Mouse (Mus musculus): Measurements from ENCODE around the gene Siah2. TPM values are rescaled to one million over a fixed set of nuclear protein-coding genes. Genes with fewer than 3 reads are reported as not detected.

The Siah2 gene
- 10 to 100 TPM; 18.8 to 20.2 TPM for total RNA-seq (2021)
- long read RNA-seq, experiment 1, transcript Siah2-201 (2 exons, 2,511 nt) = major isoform, 32 of 35 reads
- long read RNA-seq, experiment 1, partial matches to known transcripts = 0 of 35 reads
- long read RNA-seq, experiment 1, other reads (novel, unspliced or antisense) = 3 of 35 reads
- long read RNA-seq, experiment 2, transcript Siah2-201 (2 exons, 2,511 nt) = major isoform, 38 of 40 reads
- long read RNA-seq, experiment 2, partial matches to known transcripts = 2 of 40 reads
- long read RNA-seq, experiment 2, other reads (novel, unspliced or antisense) = 0 of 40 reads

DNA sequence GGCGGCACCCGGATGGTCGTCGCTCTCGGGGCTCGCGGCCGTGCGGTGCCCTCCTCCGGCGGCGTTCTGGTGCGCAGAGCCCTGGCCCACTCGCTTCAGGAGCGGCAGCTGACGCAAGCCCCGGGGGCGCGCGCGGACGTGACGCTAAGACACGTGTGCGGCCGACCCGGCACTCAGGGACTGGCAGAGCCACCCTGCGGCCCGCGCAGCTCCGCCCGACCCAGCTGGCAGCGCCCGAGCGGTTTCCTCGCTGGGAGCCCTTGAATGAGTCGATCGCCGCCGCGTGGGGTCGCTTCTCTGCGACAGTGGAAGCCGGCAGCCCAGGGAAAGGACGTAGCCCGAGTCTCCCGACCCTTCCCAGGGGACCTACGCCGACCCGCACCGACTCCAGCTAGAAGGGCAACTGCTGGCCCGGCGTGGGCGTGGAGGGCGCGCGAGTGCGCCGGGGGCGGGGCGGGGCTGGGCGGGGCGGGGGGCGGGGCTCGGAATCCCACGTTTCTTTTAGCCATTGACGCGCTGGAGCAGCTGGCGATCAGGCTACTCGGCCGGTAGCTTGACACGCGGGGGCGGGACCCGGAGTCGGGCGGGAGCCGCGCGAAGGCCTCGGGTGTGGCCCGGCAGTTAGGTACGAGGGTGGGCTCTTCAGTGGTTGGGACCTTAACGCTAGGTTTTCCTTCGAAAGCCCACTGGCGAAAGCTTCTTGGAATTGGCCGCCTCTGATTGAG is at the start of gene Siah2:
Gene Siah2 (minus strand): TSS at position 404 of the 725 bp plus-strand sequence.
- DNase-seq (ENCODE audit: low spot score in 2 of 2) = peak; percentile 95 to 96

- no peak for DNase-seq (ENCODE audit: low spot score in 2 of 2)
Measured at GRCm38 (mm10) chr3:58739536-58739935, 47.3 kb upstream of the Siah2 start.

DNA sequence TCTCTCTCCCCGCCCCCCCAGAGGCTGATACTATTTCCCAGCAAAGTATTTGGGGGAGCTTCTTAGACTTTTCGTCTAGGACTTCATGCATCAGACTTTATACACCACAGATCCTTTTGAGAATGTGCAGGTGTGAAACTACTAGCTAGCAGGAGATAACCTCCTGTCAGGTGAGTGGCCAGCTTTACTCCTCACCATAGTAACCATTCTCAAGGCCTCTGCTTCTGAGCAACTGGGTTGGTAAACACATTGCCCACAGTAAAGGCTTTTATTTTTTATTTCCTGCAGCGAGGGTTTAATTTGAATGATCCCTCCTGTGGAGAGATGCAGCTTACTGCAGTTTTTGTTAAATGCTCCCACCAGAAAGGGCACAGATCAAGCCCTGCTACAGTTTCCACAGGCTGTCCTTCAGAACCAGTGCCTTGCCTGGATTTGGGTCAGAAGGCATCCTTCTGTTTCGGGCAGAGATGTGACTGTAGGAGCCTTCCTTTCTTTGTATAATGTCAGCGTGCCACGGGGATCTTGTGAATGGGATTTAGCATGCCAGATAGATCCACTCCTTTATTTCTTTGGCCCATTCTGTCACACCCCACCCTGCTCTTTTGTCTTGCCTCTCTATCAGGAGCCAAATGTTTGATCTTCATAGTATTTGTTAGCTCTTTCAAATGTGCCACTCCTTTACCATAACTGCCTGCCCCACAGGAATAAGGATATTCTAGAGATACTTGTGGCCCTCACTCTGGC is 46.3 kb upstream of the Siah2 start:
- DNase-seq (ENCODE audit: low spot score in 2 of 2) = no peak

GRCm38 (mm10) chr3:58731520-58731919 is 39.3 kb upstream of the Siah2 start:
- DNase-seq (ENCODE audit: low spot score in 2 of 2) = no peak

- DNase-seq (ENCODE audit: low spot score in 2 of 2) = no peak
Measured at GRCm38 (mm10) chr3:58730580-58730979, 38.4 kb upstream of the Siah2 start.

DNA sequence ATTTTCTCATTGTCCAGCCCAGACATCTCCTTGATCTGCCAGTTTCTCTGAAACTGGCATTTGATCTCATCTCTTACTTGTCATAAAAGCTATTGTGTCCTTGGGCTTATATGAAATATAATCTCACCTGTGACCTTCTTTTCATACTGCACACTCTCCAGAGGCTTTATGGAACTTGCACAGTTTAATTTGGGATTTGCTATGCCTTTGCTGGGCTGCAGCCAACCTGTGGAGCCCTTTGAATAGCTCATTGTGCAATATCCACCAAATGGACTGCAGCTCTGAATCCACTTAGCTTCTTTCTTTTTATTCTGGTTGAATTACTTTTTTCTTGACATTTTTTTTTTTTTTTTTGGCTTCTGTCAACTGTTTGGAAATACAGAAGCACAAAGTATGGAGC is 37.3 kb upstream of the Siah2 start:
- DNase-seq (ENCODE audit: low spot score in 2 of 2) = no peak

GRCm38 (mm10) chr3:58727601-58728000 is 35.4 kb upstream of the Siah2 start:
- no peak for DNase-seq (ENCODE audit: low spot score in 2 of 2)

- DNase-seq (ENCODE audit: low spot score in 2 of 2) = peak in 1 of 2 experiments; percentile 26
Measured at GRCm38 (mm10) chr3:58727012-58727411, 34.8 kb upstream of the Siah2 start.

DNA sequence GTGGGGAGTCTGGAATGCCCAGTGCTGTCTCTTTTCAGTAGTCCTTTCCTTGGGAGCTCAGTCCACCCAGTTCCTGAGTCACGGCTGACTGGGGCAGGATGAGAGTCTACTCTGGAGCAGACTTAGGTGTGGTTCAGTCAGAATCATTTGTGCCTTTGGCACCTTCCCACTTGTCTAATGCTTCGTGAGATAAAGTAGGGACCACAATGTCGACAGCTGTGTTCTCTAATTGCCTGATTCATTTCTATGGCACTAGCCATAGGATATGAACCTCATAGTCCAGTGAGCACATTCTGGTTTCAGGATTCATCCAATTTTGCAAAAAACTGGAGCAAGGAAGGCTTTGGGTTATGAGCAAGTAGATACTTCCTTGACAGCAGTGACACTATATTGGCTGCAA is 34.2 kb upstream of the Siah2 start:
- no peak for DNase-seq (ENCODE audit: low spot score in 2 of 2)

DNA sequence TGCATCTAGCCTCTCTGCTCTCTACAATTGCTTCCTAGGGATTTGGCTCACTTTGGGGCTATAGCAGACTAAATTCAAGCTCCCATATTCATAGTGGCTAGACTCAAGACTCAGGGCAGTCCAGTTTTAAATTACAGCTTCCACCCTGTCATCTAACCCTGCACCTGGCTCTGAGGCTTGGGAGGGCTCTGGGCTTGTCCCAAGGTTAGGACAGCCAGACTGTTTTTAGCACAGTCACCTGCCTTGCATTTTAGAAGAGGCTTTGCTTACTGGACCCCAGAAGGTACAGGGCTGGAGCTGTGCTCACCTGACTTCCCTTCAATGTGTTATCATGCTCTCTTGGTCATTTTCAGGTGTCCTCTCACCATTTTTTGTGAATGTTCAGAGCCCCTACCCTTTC is 32.6 kb upstream of the Siah2 start:
- DNase-seq (ENCODE audit: low spot score in 2 of 2) = no peak

DNA sequence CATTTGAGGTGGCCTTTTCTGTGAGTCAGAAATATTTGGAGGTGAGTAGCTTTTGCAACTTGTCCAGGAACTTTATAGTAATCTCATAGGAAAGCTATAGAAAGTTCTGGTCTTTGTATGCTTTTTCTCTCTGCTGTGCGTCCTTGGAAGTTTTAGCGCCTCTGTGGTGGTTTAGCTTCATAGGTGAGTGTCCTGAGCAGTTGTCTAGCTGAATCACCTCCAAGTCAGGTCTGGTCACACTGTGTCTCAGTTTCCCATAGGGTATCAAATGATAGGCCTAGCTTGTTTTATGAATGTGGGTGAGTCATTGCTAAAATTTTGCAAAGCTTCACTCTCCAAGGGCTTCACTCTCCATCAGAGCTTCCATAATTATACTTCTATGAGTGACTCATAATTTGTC is 31.5 kb upstream of the Siah2 start:
- no peak for DNase-seq (ENCODE audit: low spot score in 2 of 2)

DNA sequence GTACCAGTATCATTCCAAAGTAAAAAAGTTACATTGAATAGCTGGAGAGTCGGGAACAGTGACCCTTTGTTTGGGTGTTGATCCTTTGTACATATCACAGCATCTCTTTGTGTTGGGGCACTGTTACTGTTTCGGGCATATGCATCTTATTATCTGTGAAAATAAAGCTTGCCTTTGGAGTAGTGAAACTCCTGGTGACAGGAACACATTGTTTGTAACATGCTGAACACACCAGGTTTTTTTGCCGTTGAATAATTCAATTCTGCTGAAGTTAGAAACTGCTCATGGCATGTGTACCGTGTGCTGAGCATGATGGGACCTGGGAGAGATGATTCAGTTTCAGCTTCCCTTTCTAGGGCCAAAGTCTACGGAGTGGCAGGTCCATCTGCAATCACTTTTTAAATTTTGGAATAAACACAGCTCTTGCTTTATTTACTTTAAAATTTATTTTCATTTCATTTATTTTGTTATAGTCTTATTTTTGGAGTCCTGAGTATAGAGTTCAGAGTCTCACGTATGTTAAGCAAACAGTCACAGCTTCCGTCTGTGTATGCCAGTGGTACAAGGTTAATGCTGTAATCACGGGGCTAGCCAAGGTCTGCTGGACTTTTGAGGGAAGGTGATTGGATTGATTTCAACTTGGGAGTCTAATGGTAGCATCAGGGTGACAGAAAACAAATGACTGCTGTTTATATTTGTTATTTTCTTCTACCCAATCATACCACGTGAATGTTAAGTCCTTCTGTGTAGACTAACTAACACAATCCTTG is 27.4 kb upstream of the Siah2 start:
- DNase-seq (ENCODE audit: low spot score in 2 of 2) = peak in 1 of 2 experiments; percentile 30

DNA sequence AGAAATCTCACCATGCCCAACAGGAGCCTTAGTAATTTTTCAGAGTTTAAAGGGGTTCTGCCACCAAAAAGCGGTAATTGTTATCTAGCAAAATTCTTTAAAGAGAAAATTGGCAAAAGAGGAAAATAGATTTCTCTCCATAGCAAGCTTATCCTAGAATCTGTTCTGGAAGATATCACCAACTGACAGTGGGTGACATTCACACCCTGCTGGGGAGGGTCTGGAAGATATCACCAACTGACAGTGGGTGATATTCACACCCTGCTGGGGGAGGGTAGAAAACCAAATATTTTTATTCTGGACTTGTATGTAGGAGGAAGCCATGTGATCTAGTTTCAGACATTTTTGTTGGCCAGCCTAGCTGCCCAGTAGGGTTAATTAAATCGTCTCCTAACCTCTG is 24.5 kb upstream of the Siah2 start:
- DNase-seq (ENCODE audit: low spot score in 2 of 2) = no peak

- DNase-seq (ENCODE audit: low spot score in 2 of 2) = no peak
Measured at GRCm38 (mm10) chr3:58714767-58715166, 22.6 kb upstream of the Siah2 start.

- DNase-seq (ENCODE audit: low spot score in 2 of 2) = no peak
Measured at GRCm38 (mm10) chr3:58714034-58714433, 21.8 kb upstream of the Siah2 start.

DNA sequence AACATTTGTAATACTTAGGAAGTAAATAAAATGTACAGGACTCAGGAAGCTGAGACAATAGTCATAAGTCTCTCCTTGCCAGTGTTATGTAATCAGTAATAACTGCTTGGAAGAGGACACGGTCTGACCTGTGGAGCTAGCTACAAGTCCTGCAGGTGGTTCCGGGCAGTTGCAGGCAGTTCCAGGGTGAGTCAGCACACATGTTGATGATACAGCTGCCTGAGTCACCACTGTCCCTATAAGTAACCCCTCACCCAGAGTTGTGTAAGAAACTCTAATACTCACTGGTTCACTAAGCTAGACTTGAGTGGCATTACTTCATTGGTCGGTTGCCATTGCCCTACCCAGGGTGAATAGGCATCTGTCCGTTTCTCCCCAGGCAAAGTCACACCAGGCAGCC is 21.0 kb upstream of the Siah2 start:
- no peak for DNase-seq (ENCODE audit: low spot score in 2 of 2)

DNA sequence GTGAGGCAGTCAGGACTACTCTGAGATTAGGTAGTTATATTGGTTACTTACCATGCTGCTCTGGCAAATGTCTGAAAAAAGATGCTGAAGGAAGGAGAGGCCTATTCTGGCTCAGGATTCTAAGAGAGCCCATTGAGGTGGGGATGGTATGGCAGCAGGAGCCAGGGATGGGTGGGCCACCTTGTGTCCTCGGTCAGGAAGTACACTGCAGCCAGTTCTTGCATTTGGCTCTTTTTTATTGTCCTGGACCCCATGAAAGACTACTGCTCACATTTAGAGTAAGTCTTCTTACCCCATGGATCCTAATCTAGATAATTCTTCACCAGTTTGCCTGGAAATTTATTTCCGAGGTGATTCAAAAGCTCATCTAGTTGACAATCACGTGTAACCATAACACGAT is 12.3 kb upstream of the Siah2 start:
- DNase-seq (ENCODE audit: low spot score in 2 of 2) = no peak

- no peak for DNase-seq (ENCODE audit: low spot score in 2 of 2)
Measured at GRCm38 (mm10) chr3:58703748-58704147, 11.5 kb upstream of the Siah2 start.

DNA sequence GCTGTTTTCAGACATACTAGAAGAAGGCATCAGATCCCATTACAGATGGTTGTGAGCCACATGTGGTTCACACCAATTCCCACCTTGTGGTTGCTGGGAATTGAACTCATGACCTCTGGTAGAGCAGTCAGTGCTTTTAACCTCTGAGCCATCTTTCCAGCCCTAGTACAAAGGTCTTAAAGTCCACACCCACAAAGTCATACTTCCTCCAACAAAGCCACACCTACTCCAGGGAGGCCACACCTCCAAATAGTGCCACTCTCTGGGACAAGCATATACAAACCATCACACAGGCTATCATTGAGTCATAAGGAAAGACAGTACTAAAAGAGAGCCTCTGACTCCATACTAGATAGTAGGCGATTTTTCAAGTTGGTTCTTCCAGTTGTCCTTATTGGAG is 10.1 kb upstream of the Siah2 start:
- DNase-seq (ENCODE audit: low spot score in 2 of 2) = no peak

DNA sequence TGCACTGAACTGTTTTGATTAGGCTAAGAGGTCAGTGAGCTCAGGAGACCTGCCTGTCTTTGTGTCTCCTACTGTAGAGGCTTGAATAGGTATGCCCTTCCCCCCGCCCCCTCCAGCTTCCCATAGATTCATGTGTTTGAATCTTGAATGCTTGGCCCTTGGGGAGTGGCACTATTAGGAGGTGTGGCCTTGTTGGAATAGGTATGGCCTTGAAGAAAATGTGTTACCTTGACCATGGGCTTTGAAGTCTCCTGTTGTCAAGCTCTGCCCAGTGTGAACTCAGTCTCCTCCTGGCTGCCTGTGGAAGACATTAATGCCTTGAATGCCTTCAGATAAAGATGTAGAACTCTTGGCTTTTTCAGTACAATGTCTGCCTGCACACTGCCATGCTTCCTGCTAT is 9.2 kb upstream of the Siah2 start:
- no peak for DNase-seq (ENCODE audit: low spot score in 2 of 2)

DNA sequence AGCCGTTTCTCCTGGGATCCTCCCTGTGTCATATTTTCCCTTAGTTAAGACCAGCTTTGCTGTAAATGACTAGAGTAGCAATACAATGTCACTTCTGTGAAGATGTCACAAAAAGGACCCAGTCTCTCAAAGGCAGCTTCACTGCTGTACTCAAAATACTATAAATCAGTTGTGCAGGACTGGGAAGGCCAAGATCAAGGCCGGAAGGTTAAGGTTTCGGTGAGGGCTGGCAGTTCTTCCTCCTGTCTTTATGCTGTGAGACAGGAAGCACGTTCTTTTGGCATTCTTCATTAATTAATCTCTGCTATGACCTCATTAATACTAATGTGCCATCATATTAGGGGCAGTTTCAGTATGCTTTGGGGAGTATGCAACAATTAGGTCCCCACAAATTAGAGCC is 5.7 kb upstream of the Siah2 start:
- no peak for DNase-seq (ENCODE audit: low spot score in 2 of 2)

Measured in layer of hippocampus, postnatal 14 days (tissue).